Mouse (Mus musculus) midbrain, embryonic 12.5 days (tissue): Measurements from ENCODE around the gene Lman1l. TPM values are rescaled to one million over a fixed set of nuclear protein-coding genes. Genes with fewer than 3 reads are reported as not detected.

ENCODE experiments used
- ATAC-seq: fragments of 200-750 bp; cut with Nextera tagmentation; 2 replicates; pipeline ENCODE4 v1.8.0; 2017; ENCODE audit warnings: low read depth, moderate TSS enrichment, moderate library complexity; ENCODE audit not compliant: low FRiP score
- H3K27ac ChIP-seq: fragments of 300-500 bp; sonication (generic); replicated peaks from 2 replicates; pipeline ENCODE4 v1.5.1; 2016; ENCODE audit warnings: mild to moderate bottlenecking
- H3K27me3 ChIP-seq: fragments of 300-500 bp; sonication (generic); 2 replicates; pipeline ENCODE4 v1.6.1; 2016; ENCODE audit warnings: mild to moderate bottlenecking
- H3K36me3 ChIP-seq: fragments of 300-500 bp; sonication (generic); 2 replicates; pipeline ENCODE4 v1.6.1; 2016
- H3K4me1 ChIP-seq: fragments of 300-500 bp; sonication (generic); 2 replicates; pipeline ENCODE4 v1.6.1; 2016
- H3K4me2 ChIP-seq: fragments of 300-500 bp; sonication (generic); replicated peaks from 2 replicates; pipeline ENCODE4 v1.6.1; 2016; ENCODE audit warnings: mild to moderate bottlenecking, moderate library complexity
- H3K4me3 ChIP-seq: fragments of 300-500 bp; sonication (generic); 2 replicates; pipeline ENCODE4 v1.5.1; 2016; ENCODE audit warnings: mild to moderate bottlenecking
- H3K9ac ChIP-seq: fragments of 300-500 bp; sonication (generic); replicated peaks from 2 replicates; pipeline ENCODE4 v1.6.1; 2016; ENCODE audit warnings: mild to moderate bottlenecking, moderate library complexity
- H3K9me3 ChIP-seq: fragments of 300-500 bp; sonication (generic); 2 replicates; pipeline ENCODE4 v1.6.1; 2016; ENCODE audit warnings: mild to moderate bottlenecking
- WGBS: fragments of 180-500 bp; shearing (Covaris S2); methylation state at CpG from one replicate; pipeline ENCODE4 v1.1.7; 2016; 5-methylcytosine and 5-hydroxymethylcytosine counted together
- polyA plus RNA-seq: library from polyadenylated mRNA; unstranded; fragments of >200 nt; fragmentation: Nextera tagmentation; extraction: Ambion mirVana; gene quantifications from 2 replicates; pipeline ENCODE4 v1.2.1, GENCODE M21; 2016

Gene Lman1l
- polyA plus RNA-seq, 1 experiment from 2014 or later = 0.10 TPM

DNA sequence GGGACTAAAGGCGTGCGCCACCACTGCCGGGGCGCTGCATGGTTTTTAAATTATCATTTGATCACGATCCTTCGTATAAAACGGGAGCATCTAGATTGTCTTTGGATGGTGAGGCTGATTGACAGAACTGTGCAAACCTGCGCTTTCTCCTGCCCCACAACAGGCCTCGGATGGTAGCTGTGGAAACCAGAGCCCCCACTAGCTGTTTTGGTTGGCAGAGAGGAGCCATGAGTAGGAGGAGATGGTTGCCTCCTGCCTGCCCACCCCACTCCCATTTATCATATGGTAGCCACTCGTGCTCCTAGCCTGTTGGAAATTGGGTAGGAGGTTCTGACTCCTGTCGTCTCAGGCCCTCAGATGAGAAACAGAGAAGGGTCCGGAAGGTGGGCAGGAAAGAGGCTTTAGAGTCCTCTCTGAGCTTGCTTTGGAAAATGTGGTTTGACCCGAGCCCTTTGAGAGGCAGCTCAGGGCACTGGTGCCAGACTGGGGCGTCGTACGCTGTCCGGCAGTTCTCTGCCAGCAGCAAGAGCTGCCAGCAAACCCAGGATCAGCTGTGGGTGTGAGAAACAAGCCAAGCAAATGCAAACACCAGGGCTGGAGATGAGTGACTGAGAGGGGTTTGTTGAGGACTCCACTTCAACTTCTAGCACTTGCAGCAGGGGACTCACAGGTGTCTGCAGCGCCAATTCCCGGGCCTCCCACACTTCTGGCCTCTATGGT lies 36.2 kb upstream of the Lman1l start:
- no peak for ATAC-seq
- no peak overlapping the region for H3K4me2 ChIP-seq
- no peak overlapping the region for H3K9ac ChIP-seq
- H3K4me3 ChIP-seq = no peak overlapping the region
- H3K27me3 ChIP-seq = peaks cover 13% of the 10 kb centered on the region; the same call in 1 of the 2 replicates
- H3K9me3 ChIP-seq = no peaks in the 10 kb centered on the region
- 91% methylated on average over 19 of the region's 19 CpGs for WGBS
- no peaks in the 10 kb centered on the region for H3K36me3 ChIP-seq
- H3K4me1 ChIP-seq = peaks cover 23% of the 10 kb centered on the region
- H3K27ac ChIP-seq = no peak overlapping the region

GRCm38 (mm10) chr9:57655749-57656148 lies 35.2 kb upstream of the Lman1l start:
- Histone ChIP-seq H3K4me2 (peak overlapping the region; percentile 45), H3K36me3 (no peaks in the 10 kb centered on the region), H3K9ac (peak overlapping the region; percentile 43; the same call in 1 of the 2 replicates), H3K27me3 (peaks cover 13% of the 10 kb centered on the region; the same call in 1 of the 2 replicates), H3K9me3 (no peaks in the 10 kb centered on the region), H3K27ac (no peak overlapping the region), H3K4me3 (no peak overlapping the region), H3K4me1 (peaks cover 28% of the 10 kb centered on the region)
- 3% methylated on average over 11 of the region's 11 CpGs for WGBS
- peak; percentile 69; the same call in 1 of the 2 replicates for ATAC-seq

GRCm38 (mm10) chr9:57654966-57655365 lies 34.4 kb upstream of the Lman1l start:
- peaks cover 34% of the 10 kb centered on the region for H3K4me1 ChIP-seq
- 90% methylated on average over 1 of the region's 1 CpGs for WGBS
- H3K9ac ChIP-seq = no peak overlapping the region

DNA sequence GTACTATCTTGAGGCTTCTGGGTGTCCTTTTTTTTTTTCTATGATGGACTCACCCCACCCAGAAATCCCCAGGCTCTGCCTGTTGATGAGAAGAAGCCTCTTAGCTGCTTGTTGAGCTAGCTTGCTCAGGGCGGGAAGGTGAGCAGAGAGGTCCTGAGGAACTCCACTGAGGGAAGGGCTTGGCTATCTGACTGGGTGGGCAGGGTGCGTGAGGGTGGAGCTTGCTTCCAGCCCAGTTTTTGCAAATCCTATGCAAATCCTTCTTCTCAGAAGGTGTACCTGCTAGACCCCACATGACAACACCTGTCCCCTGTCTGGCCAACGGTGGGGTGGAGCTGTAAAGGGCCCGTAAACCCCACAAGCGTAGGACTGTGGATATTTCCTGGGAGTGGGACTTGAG lies 32.7 kb upstream of the Lman1l start, which contains the start of gene Csk:
Gene Csk, minus strand, starts transcription at position 349 of the 400 bp plus-strand sequence.
- no peak within 1 kb of the TSS for H3K4me3 ChIP-seq
- no peak for ATAC-seq
- H3K9me3 ChIP-seq = no peaks in the 10 kb centered on the region
- H3K27ac ChIP-seq = peak within 1 kb of the TSS; percentile 30
- no peak within 1 kb of the TSS; the same call in 1 of the 2 replicates for H3K9ac ChIP-seq
- H3K27me3 ChIP-seq = peaks cover 13% of the 10 kb centered on the region; the same call in 1 of the 2 replicates
- 37% methylated on average over 5 of the region's 5 CpGs for WGBS
- peaks cover 34% of the 10 kb centered on the region for H3K4me1 ChIP-seq
- no peaks in the 10 kb centered on the region for H3K36me3 ChIP-seq
- no peak within 1 kb of the TSS for H3K4me2 ChIP-seq

More at GRCm38 (mm10) chr9:57654966-57655365, 34.4 kb upstream of the Lman1l start:
- H3K36me3 ChIP-seq = no peaks in the 10 kb centered on the region
- H3K27me3 ChIP-seq = peaks cover 13% of the 10 kb centered on the region; the same call in 1 of the 2 replicates
- H3K9me3 ChIP-seq = no peaks in the 10 kb centered on the region
- H3K4me3 ChIP-seq = no peak overlapping the region
- H3K4me2 ChIP-seq = no peak overlapping the region
- no peak overlapping the region for H3K27ac ChIP-seq
- ATAC-seq = no peak

DNA sequence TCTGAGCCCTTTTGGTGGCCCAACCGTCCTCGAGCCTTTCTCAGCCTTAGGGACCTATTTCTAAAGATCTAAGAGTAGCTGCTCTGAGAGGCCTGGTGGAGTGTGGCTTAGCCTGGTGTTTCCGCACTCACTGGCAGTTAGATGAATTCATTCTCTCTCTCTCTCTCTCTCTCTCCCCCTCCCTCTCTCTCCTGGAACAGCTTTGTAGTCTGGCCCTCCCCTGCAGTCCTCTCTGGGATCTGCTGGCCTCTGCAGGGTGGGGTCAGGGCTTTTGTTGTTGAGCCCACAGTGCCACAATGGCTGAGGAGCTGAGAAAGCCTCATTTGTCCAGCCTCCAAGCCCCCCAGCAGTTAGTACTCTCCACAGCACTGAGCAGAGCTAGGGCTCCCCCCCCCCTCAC lies 32.3 kb upstream of the Lman1l start:
- H3K9ac ChIP-seq = no peak overlapping the region; the same call in 1 of the 2 replicates
- peak; percentile 55 for ATAC-seq

GRCm38 (mm10) chr9:57652351-57652750 lies 31.8 kb upstream of the Lman1l start:
- peaks cover 13% of the 10 kb centered on the region; the same call in 1 of the 2 replicates for H3K27me3 ChIP-seq
- H3K4me3 ChIP-seq = no peak overlapping the region
- no peak for ATAC-seq
- no peaks in the 10 kb centered on the region for H3K36me3 ChIP-seq
- no peaks in the 10 kb centered on the region for H3K9me3 ChIP-seq
- H3K9ac ChIP-seq = no peak overlapping the region
- H3K4me1 ChIP-seq = peaks cover 34% of the 10 kb centered on the region
- H3K4me2 ChIP-seq = no peak overlapping the region
- WGBS = 51% methylated on average over 9 of the region's 9 CpGs
- peak overlapping the region; percentile 30; the same call in 1 of the 2 replicates for H3K27ac ChIP-seq

More for the DNA sequence above, 32.3 kb upstream of the Lman1l start:
- H3K4me1 ChIP-seq = peaks cover 34% of the 10 kb centered on the region
- 12% methylated on average over 3 of the region's 3 CpGs for WGBS
- no peak overlapping the region for H3K4me3 ChIP-seq
- H3K27me3 ChIP-seq = peaks cover 13% of the 10 kb centered on the region; the same call in 1 of the 2 replicates
- H3K27ac ChIP-seq = peak overlapping the region; percentile 30
- H3K9me3 ChIP-seq = no peaks in the 10 kb centered on the region
- no peaks in the 10 kb centered on the region for H3K36me3 ChIP-seq
- no peak overlapping the region for H3K4me2 ChIP-seq

- Histone ChIP-seq H3K4me1 (peaks cover 34% of the 10 kb centered on the region), H3K27me3 (peaks cover 15% of the 10 kb centered on the region), H3K36me3 (no peaks in the 10 kb centered on the region), H3K4me2 (no peak overlapping the region), H3K27ac (0 out of 2 replicates have a peak overlapping the region, but pooled peaks have one; percentile 2), H3K4me3 (no peak overlapping the region), H3K9ac (no peak overlapping the region), H3K9me3 (no peaks in the 10 kb centered on the region)
- ATAC-seq = no peak
- 29% methylated on average over 6 of the region's 6 CpGs for WGBS
Observed at GRCm38 (mm10) chr9:57650786-57651311, 30.3 kb upstream of the Lman1l start.

- no peak overlapping the region for H3K9ac ChIP-seq
- H3K4me2 ChIP-seq = no peak overlapping the region
- 0 out of 2 replicates have a peak overlapping the region, but pooled peaks have one; percentile 2 for H3K27ac ChIP-seq
- no peak for ATAC-seq
- WGBS = 95% methylated on average over 6 of the region's 6 CpGs
- H3K27me3 ChIP-seq = peaks cover 15% of the 10 kb centered on the region
- no peak overlapping the region for H3K4me3 ChIP-seq
- no peaks in the 10 kb centered on the region for H3K9me3 ChIP-seq
- no peaks in the 10 kb centered on the region for H3K36me3 ChIP-seq
- H3K4me1 ChIP-seq = peaks cover 37% of the 10 kb centered on the region
Observed at GRCm38 (mm10) chr9:57650130-57650785, 29.7 kb upstream of the Lman1l start.

DNA sequence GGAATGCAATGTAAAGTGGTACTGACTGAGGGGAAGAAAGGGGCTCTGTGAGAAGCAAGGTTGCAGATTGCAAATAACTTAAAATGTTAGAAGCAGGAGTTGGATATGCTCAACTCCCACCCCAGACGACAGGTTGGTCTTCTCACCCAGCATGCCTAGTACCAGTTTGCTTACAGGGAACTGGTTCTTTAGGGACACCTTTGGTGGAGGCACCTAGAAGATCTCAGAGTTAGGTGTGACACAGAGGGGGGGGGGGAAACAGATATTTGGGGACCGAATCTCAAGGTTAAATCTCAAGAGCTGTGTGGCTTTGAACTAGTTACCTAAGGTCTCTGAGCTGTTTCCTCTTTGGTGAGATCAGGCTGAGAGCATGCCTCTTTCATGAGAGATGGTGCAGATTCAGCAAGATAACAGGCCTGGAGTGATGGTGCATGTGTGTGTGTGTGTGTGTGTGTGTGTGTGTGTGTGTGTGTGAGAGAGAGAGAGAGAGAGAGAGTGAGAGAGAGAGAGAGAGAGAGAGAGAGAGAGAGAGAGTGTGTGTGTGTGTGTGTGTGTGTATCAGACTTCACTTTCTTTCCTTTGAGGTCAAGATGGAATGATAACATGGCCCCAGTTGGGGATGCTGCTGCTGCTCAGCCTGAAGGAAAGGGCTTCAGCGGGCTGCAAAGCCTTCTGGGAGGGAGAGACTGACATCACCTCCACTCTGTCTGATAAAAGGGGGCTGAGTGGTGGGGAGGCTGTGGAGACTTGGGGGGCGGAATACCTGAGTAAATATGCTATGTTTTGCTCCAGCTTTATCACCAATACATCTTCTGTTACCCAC lies 26.9 kb upstream of the Lman1l start:
- Histone ChIP-seq H3K27me3 (peaks cover 9% of the 10 kb centered on the region; the same call in 1 of the 2 replicates), H3K9me3 (no peaks in the 10 kb centered on the region), H3K9ac (no peak overlapping the region), H3K27ac (no peak overlapping the region), H3K4me3 (no peak overlapping the region), H3K4me2 (no peak overlapping the region), H3K36me3 (no peaks in the 10 kb centered on the region), H3K4me1 (peaks cover 42% of the 10 kb centered on the region)
- 76% methylated on average over 4 of the region's 4 CpGs for WGBS
- ATAC-seq = no peak

DNA sequence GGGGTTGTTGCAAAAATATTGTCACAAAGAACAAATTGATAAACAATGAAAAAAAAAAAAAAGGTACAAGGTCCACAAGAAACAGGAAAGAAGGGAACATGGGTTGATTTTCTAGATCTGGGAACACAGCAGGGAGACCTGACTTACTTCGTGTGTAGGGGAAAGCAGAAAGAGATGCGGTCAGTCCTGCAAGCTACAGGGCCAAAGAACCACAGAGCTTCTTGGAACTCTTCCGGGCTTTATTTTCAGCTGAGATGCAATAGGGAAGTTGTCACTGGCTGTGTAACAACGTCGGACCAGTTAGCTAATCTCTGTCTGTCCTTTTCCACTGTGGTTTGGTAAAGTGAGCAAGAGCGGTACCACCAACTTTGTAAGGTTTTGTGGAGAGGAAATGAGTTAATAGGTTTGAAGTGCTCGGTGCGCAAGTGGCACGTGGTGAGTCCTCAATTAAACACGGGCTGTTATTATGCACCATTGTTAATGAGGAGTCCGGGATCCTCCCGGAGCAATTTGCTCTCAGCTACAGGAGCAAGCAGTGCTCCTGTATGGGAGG lies 26.1 kb upstream of the Lman1l start:
- H3K27ac ChIP-seq = no peak overlapping the region
- H3K4me3 ChIP-seq = no peak overlapping the region
- H3K9me3 ChIP-seq = no peaks in the 10 kb centered on the region
- peaks cover 9% of the 10 kb centered on the region; the same call in 1 of the 2 replicates for H3K27me3 ChIP-seq
- no peak overlapping the region for H3K4me2 ChIP-seq
- peaks cover 46% of the 10 kb centered on the region for H3K4me1 ChIP-seq
- ATAC-seq = no peak
- peaks cover 3% of the 10 kb centered on the region; the same call in 1 of the 2 replicates for H3K36me3 ChIP-seq
- 81% methylated on average over 12 of the region's 12 CpGs for WGBS
- no peak overlapping the region for H3K9ac ChIP-seq
